Mouse (Mus musculus) skeletal muscle tissue, adult 2 months (tissue): ENCODE results near the gene Gm38431.

ENCODE experiments used
- DNase-seq: peaks from one replicate; pipeline ENCODE4 v3.0.0-alpha.2; 2012; ENCODE audit warnings: low read depth, low spot score

The Gm38431 gene

DNA sequence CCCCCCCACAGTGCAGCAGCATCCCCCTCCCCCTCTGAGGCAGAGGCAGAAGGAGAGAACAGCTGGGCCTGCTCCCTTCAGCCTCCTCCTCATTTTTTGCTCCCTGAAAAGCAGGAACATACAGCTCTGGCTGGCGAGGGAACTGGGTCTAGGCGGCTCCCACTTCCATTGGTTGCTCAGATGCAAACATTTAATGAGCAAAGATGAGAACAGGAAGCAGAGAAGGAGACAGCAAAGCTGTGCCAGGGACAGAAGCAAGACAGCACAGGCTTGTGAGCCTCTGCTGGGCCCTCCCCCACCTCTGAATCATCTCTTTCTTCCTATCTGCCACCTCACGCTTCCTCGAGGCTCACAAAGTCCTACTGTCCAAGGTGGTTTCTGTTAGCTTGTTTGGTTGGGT is 50.5 kb downstream of the Gm38431 start:
- no peak for DNase-seq

DNA sequence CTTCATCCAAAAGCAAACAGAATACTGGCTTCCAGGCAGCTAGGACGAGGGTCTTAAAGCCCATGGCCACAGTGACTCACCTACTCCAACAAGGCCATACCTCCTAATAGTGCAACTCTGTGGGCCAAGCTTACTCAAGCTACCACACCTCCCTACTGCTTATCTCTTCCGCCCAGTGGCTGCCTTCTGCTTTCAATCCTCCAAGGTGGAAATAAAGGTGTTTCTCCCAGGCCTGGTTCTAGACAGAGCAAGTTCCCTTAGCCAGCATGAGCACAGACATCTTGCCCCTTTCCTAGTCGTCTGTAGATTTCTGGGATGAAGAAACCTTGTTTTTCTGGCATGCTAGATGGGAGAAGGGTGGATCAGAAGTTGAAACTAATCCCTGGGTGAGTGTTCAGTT is 52.0 kb downstream of the Gm38431 start:
- DNase-seq = no peak

GRCm38 (mm10) chr9:21037481-21037891 is 54.3 kb downstream of the Gm38431 start:
- no peak for DNase-seq

DNA sequence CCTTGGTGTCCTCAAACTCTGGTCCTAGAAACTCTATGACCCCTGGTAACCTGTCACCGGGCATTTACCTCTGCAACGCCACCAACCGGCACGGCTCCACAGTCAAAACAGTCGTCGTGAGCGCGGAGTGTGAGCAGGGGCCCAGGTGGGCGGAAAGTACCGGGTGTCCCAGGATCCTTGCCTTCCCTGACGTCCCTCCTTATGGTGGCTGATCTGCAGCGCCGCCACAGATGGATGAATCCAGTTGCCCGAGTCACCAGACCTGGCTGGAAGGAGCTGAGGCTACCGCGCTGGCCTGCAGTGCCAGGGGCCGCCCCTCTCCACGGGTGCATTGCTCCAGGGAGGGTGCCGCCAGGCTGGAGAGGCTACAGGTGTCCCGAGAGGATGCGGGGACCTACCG is 55.1 kb downstream of the Gm38431 start:
- DNase-seq = no peak

GRCm38 (mm10) chr9:21036161-21036560 is 55.6 kb downstream of the Gm38431 start:
- DNase-seq = no peak

DNA sequence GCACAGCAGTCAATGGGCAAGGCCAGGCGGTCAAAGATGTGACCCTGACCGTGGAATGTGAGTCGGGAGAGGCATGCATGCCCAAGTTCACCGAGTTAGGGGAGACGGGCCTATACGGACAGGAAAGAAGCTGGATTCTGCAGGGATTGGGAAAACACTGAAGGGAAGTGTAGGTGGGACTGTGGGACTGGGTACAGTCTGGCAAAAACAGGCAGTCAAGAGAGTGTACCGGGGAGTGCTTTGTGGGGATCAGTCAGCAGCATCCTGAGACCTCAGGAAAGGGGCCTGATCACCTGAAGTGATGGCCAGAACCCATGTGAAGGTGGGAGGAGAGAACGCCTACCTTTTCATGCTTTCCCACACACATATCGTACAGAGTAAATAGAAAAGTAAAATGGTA is 56.2 kb downstream of the Gm38431 start:
- no peak for DNase-seq

DNA sequence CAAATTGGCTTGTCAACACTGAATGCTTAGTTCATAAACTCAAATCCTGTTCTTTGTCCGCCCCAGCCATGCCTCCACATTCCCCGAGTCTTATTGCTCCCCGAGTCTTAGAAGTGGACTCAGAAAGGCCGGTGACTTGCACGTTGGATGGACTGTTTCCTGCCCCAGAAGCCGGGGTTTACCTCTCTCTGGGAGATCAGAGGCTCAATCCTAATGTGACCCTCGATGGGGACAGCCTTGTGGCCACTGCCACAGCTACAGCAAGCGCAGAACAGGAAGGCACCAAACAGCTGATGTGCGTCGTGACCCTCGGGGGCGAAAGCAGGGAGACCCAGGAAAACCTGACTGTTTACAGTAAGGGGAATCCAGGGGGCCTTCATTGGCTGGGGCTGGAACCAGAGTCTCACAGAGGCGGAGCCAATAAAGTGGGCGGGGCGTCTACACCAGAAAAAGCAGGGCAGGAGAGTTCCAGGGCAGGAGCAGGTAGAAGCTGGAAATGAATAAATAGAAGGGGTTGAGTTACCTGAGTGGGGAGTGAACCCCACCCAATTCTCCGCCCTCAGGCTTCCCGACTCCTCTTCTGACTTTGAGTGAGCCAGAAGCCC is 57.2 kb downstream of the Gm38431 start:
- DNase-seq = no peak

- DNase-seq = peak; percentile 68
These were observed 58.7 kb downstream of the Gm38431 start for GRCm38 (mm10) chr9:21033136-21033535.

GRCm38 (mm10) chr9:21032491-21032890 is 59.3 kb downstream of the Gm38431 start:
- DNase-seq = no peak

DNA sequence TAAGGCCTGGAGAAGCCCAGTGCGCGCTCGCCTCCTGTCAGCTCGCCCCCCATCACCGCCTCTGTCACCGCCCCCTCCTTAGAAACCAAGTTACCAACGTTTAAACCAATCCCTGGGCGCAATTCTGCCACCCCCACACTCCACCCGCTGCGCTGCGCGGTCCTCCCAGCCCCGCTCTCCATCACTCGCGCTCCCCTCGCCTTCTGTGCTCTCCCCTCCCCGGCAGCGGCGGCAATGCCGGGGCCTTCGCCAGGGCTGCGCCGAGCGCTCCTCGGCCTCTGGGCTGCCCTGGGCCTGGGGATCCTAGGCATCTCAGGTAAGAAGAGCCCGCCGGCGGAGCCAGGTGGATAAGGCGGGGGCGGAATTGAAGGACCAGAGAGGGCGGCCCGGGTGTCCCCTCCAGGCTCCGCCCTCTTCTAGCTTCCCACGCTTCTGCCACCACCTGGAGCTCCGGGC is 59.9 kb downstream of the Gm38431 start, which contains the start of gene Icam5:
TSS of gene Icam5 (plus strand) at position 178 of the 456 bp plus-strand sequence.
- DNase-seq = no peak

DNA sequence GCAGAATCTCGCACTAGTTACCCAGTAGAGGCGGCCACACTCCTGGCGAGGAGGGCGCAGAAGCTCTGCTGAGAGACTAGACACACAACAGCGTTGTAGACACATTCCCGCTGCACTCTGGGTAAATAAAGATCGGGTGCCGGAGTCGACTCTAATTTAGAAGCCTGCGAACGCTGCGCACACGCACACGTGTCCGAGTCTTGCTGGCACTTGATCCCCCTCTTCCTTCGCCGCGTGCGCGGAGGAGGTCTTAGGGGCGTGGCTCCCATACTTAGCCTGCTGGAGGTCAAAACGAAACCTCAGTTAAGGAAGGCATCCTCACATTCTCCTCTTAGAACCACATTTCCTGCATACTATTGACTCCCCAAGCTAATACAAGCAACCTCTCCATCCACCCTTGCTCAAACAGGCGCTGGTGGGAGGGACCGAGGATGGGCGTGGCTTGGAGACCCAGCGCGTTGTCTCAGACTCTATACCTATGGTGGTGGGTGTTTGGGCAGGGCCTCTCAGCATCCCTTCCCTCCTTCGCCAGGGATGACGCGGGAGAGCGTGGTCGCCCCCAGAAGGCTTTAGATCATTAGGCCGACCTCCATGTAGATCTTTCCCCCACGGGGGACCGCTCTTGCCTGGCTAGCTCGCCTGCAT is 60.4 kb downstream of the Gm38431 start:
- peak; percentile 67 for DNase-seq

DNA sequence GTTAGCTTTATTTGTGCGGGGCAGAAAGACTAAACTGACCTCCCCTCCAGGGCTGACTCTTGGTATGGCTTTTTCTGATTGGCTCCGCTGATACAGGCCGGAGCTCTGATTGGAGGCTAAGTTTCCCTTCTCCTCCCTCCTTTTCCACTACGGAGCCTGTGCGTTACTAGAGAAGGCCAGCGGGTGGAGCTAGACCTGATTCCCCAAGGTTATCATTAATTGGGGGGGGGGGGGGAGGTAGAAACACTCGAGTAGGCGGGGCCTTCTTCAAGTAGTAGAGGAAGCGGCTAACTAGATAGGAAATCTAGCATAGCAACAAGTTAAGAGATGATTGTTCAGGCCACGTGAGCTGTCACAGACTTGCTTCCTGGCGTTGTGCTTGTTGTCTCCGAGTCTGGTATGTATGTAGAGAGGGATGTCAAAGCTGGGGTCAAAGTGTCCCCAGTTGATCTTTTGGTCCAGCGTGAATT is 61.0 kb downstream of the Gm38431 start:
- DNase-seq = peak; percentile 92

DNA sequence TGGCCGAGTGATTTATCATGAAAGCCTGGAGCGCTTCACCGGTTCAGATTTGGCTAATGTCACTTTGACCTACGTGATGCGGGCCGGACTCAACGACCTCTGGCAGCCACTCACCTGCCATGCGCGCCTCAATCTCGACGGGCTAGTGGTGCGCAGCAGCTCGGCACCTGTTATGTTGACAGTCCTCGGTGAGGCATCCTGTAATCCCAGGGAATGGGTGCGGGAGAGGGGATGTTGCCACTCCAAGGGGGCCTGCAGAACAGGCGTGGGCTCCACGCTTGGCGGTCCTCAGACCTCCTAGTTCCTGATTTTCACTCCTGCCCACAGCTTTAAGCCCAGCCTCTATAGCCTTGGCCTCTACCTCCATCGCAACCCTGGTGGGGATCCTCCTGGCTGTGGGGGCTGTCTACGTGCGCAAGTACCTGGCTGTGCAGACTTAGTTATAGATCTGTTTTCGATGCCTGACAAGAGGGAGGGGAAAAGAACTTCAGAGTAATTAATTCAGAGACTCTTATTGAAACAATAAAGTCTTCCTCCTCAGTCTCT is 61.7 kb downstream of the Gm38431 start:
- no peak for DNase-seq

DNA sequence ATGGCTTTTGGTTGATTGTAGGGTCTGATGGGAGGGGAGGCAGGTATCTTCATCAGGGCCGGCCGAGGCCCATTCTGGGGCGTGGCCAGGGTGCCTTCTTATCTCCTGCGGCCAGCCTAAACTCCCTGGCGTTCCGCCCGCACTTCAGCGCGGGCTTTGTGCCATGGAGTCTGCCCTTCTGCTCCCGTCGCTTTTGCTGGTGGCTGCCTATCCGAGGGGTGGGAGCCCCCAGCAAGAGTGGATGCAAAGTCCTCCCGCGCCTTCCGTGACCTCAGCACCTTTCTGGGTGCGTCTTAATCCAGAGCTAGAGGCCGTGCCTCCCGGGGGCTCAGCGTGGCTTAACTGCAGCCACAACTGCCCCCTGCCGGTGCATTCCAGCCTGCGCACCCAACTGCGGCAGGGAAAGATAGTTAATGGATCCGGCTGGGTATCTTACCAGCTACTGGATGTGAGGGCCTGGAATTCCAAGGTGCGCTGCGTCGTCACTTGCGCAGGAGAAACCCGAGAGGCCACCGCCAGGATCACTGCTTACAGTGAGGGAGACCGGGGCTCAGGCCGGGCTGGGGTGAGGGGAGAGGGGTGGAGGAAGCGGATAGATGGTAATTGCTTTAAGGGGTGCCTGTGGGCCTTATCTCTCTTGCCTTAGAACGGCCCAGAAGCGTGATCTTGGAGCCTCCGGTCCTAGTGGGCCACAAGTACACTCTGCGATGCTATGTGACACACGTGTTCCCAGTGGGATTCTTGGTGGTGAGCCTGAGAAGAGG is 62.3 kb downstream of the Gm38431 start, which contains the start of gene Icam4:
TSS of gene Icam4 (plus strand) at position 83 of the 764 bp plus-strand sequence.
- peak; percentile 60 for DNase-seq

DNA sequence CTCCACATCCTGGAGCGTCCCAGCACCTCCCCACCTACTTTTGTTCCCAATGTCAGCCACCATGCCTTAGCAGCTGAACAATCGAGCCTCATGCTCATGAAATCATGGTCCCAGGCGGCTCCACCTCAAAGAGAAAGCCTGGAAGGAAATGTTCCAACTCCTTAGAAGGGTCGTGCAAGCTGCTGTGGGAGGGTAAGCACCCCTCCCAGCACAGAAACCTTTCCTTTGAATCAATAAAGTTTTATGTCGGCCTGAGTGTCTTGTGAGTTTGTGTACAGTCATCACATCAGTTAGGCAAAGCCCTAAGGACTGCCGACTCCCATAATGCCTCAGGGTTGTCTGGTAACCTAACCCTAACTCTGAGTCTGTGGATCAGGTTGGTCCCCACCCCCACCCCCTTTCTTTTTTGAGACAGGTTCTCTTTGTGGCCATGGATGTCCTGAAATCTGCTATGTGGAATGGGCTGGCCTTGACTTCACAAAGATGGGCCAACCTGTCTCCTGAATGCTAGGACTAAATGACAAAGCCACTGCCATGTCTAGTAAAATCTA is 63.2 kb downstream of the Gm38431 start:
- DNase-seq = no peak

DNA sequence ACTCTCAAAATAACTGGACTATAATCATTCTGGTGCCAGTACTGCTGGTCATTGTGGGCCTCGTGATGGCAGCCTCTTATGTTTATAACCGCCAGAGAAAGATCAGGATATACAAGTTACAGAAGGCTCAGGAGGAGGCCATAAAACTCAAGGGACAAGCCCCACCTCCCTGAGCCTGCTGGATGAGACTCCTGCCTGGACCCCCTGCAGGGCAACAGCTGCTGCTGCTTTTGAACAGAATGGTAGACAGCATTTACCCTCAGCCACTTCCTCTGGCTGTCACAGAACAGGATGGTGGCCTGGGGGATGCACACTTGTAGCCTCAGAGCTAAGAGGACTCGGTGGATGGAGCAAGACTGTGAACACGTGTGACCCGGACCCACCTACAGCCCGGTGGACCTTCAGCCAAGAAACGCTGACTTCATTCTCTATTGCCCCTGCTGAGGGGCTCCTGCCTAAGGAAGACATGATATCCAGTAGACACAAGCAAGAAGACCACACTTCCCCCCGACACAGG is 64.0 kb downstream of the Gm38431 start:
- DNase-seq = no peak

- no peak for DNase-seq
These were observed 64.9 kb downstream of the Gm38431 start for GRCm38 (mm10) chr9:21026849-21027248.

DNA sequence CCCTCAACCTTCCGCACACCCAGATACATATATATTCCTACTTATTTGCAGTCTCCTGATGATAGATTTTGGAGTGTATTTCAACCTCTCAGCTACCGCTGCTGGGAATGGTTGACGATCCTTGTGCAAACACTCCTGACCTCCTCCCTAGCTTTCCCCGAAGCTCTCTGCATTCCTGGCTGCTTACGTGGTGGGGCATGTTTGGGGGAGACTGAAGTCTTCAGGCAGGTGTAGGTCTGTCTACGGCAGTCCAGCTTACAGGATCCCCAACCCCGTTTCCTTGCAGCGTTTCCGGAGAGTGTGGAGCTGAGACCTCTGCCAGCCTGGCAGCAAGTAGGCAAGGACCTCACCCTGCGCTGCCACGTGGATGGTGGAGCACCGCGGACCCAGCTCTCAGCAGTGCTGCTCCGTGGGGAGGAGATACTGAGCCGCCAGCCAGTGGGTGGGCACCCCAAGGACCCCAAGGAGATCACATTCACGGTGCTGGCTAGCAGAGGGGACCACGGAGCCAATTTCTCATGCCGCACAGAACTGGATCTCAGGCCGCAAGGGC is 66.5 kb downstream of the Gm38431 start:
- DNase-seq = no peak

- no peak for DNase-seq
These were observed 69.1 kb downstream of the Gm38431 start for GRCm38 (mm10) chr9:21022726-21023125.

GRCm38 (mm10) chr9:21022288-21022687 is 69.5 kb downstream of the Gm38431 start:
- DNase-seq = no peak

GRCm38 (mm10) chr9:21021363-21021762 is 70.4 kb downstream of the Gm38431 start:
- no peak for DNase-seq
